Mouse (Mus musculus) bone marrow, adult 2 months (tissue): ENCODE measurements at regions not wholly inside any gene's neighbourhood (a gene's known extent, or its start where the extent isn't known, plus 50 kb on each side); places are given as distances from the start of the nearest gene placed in this dataset.

Source experiments
- CTCF ChIP-seq: fragments of 200-500 bp; IDR thresholded peaks from 2 replicates; pipeline ENCODE4 v1.5.1; 2011; ENCODE audit warnings: low read length, control low read depth; ENCODE audit not compliant: control insufficient read depth, insufficient read depth
- POLR2A ChIP-seq: fragments of 200-500 bp; IDR thresholded peaks from 2 replicates; pipeline ENCODE4 v1.6.1; 2011; ENCODE audit warnings: low read depth, mild to moderate bottlenecking, control low read depth, low read length, borderline replicate concordance; ENCODE audit not compliant: control insufficient read depth

DNA sequence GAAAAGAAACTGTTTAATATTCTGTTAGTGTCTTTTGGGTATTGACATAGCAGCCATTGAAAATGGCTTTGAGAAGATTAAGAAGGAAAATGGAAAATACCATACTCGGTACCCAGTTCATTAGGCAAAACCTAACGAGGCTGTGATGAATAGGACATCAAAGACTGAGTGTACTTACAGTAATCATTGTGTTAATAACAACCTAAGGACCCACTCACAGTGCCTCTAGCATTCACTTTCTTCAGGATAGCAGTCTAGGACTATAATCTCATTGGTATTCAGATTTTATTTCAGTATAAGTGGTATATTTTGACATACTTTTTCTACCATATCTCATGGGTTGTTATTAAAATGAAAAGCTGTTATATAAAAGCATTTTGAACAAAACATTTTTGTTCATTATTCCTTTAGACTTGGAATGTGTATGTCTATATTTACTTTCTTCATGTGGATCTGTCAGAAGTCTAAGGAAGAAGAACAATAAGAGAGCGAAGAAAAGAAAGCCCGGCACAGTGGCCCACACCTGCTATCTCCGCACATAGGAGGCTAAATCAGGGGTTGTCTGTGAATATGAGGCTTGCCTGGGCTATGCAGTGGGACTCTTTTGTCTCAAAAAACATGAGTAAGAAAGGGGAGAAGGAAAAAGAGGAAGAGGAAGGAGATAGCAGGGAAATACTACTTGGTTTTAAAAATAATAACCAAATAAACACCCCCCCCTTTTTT is 116.2 kb upstream of the Pou1f1 start:
- TF ChIP-seq CTCF (no peak), POLR2A (no peak)
